Mouse (Mus musculus) stomach, postnatal 0 days (tissue): Measurements from ENCODE around the gene Espnl.

Source experiments
- CTCF ChIP-seq: IDR thresholded peaks from 2 replicates; pipeline ENCODE4 v1.5.1; 2016; ENCODE audit warnings: antibody characterized with exemption, low read depth, mild to moderate bottlenecking, moderate library complexity
- EP300 ChIP-seq: optimal IDR thresholded peaks from 2 replicates; pipeline ENCODE3; 2016; ENCODE audit warnings: antibody characterized with exemption

DNA sequence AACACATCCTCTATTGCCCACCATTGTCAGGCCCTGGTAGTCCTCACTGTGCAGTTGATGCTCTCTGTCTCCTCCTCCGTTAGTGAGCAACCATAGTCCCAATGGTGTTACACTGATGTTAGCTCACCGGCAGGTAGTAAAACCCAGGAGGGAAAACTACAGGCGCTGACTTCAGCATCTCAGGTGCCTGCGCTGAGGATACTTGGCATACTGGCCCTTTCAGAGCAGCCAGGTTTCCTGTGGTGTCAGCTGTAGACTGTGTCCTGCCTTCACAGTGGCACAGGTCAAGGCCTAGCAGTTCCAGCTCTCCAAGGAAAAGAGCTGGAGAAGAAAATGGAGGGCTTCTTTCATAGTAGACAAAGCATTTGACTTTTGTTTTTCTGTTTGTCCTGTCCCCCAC is 45.3 kb upstream of the Espnl start:
- TF ChIP-seq EP300 (no peak), CTCF (no peak)
